Mouse (Mus musculus) layer of hippocampus, adult 9-10 months (tissue): Measurements from ENCODE around the gene Clip2.
A peak's percentile ranks its signal among the peaks of the same experiment; 100 is the strongest.
"Not testable (repeated sequence)": the region's sequence is repeated elsewhere in the genome, so short reads cannot be mapped to it uniquely, and the experiment has no call there.

Source experiments
- DNase-seq: peaks from one replicate; pipeline ENCODE4 v3.0.0; 2022; ENCODE audit warnings: low spot score

Gene Clip2

GRCm38 (mm10) chr5:134457371-134457770 lies 94.9 kb downstream of the Clip2 start:
- DNase-seq, result no peak

- DNase-seq, result peak; percentile 44
Observed at GRCm38 (mm10) chr5:134456503-134456962, 95.7 kb downstream of the Clip2 start, which contains the start of gene Gtf2ird1. Gtf2ird1 (minus strand) TSS chr5:134456716.

GRCm38 (mm10) chr5:134455914-134456423 lies 96.3 kb downstream of the Clip2 start:
- no peak for DNase-seq

GRCm38 (mm10) chr5:134455186-134455895 lies 96.9 kb downstream of the Clip2 start:
- DNase-seq, result no peak

GRCm38 (mm10) chr5:134454421-134454820 lies 97.8 kb downstream of the Clip2 start:
- no peak for DNase-seq

- DNase-seq, result no peak
Observed at GRCm38 (mm10) chr5:134453577-134453976, 98.7 kb downstream of the Clip2 start.

GRCm38 (mm10) chr5:134446755-134447154 lies 105.5 kb downstream of the Clip2 start:
- DNase-seq, result not testable (repeated sequence)

GRCm38 (mm10) chr5:134445895-134446294 lies 106.3 kb downstream of the Clip2 start:
- DNase-seq, result no peak

- DNase-seq, result no peak
Observed at GRCm38 (mm10) chr5:134445208-134445831, 106.9 kb downstream of the Clip2 start.

- no peak for DNase-seq
Observed at GRCm38 (mm10) chr5:134444473-134444872, 107.8 kb downstream of the Clip2 start.

GRCm38 (mm10) chr5:134442066-134442465 lies 110.2 kb downstream of the Clip2 start:
- DNase-seq, result no peak

- no peak for DNase-seq
Observed at GRCm38 (mm10) chr5:134441105-134441504, 111.1 kb downstream of the Clip2 start.

- DNase-seq, result no peak
Observed at GRCm38 (mm10) chr5:134440098-134440497, 112.1 kb downstream of the Clip2 start.

- no peak for DNase-seq
Observed at GRCm38 (mm10) chr5:134439481-134439880, 112.8 kb downstream of the Clip2 start.
